Mouse (Mus musculus) right cerebral cortex, postnatal 36 days (tissue): ENCODE data around the gene B4galt3.

ENCODE experiments used
- DNase-seq, 2 experiments: peaks; one replicate each; pipeline ENCODE4 v3.0.0; 2022; ENCODE audit warnings: low spot score in 2 of 2, mixed read lengths in 1 of 2

Gene B4galt3

GRCm38 (mm10) chr1:171263666-171264461 lies 6.3 kb upstream of the B4galt3 start:
- no peak for DNase-seq

- DNase-seq = no peak
These were observed 4.0 kb upstream of the B4galt3 start for GRCm38 (mm10) chr1:171265971-171266744.

DNA sequence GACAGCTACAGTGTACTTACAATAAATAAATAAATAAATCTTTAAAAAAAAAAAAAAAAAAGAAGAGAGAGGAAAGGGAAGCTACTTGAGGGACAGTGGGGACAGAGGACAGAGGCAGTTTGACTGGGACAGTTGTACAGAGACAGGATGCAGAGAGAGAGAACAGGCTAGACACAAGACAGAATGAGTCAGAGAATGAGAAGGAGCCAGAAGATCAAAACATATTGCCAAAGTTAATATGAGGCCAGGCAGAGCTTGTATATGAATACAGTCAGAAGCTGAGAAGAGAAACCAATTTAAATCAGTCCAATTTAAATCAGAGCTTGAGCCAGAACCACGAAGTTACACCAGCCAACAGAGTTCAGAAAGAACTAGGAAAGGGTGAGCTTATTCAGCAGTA lies 1.8 kb upstream of the B4galt3 start:
- no peak for DNase-seq

GRCm38 (mm10) chr1:171270573-171270900 lies 409 bp downstream of the B4galt3 start:
- DNase-seq = no peak

GRCm38 (mm10) chr1:171271196-171271595 lies 1.1 kb downstream of the B4galt3 start:
- DNase-seq = no peak

GRCm38 (mm10) chr1:171271622-171272021 lies 1.5 kb downstream of the B4galt3 start:
- no peak for DNase-seq

DNA sequence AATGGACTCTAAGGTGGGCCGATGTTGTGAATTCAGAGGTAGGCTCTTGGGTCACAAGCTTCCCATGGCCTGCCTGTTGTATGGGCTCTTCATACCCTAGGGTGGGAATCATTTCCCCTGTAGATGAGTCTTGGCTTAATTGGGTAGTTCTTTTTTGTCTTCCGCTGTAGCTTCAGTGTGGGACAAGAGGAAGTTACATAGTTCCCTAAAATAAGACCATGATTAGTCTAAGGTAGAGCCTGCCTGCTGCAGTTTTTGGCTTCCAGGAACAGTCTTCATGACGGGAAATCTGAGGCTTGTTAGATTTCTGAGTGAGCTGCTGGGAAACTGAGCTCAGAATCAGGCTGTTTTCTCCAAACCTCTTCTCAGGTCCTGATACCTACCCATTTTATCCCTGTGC lies 2.0 kb downstream of the B4galt3 start:
- no peak for DNase-seq

GRCm38 (mm10) chr1:171274171-171274570 lies 4.0 kb downstream of the B4galt3 start:
- no peak for DNase-seq

DNA sequence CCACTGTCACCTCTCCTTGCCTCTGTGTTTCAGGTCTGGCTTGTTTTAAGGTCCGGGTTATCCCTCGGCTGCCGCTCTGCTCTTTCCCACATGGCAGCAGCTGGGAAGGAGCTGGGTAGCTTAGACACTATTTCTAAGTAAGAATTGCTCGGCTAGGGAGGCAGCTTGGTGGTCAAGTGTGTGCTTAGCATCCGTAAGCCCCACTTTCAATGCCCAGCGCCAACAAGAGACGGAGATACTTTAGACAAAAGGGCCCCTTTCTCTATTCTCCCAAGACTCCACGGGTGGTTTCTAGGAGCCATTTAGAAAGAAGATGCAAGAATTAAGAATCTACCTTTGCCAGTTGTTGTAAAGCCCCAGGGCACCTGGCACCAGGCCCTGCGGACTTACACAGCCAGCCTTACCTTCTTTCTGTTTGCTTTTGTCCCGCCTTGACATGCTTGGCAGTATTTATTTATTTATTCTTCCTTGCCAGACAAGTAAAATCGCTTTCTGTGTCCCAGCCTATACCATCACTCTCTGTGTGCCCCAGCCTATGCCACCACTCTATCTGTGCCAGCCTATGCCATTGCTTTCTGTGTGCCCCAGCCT lies 5.1 kb downstream of the B4galt3 start:
- DNase-seq = no peak

DNA sequence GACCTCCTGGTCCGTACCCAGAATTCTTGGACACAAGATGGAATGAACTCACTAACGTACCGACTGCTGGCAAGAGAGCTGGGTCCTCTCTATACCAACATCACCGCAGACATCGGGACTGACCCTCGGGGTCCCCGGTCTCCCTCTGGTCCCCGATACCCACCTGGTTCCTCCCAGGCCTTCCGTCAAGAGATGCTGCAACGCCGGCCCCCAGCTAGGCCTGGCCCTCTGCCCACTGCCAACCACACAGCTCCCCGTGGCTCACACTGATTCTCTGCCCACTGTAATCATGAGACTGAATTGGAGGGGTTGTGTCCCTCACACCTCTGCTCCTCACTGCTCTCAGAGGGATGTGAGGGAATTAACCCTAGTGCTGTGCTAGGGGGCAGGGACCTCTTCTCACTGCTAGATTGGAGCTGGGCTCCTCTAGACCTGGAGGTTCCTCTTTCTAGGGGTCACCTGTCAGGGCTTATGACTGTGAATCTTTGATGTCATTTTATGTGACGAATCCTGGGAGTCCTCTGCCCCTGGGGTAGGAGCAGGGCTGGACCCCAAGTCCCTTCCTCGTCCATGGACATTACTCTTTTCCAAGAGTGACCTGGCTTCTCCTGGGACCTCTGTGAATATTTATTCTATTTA lies 6.1 kb downstream of the B4galt3 start:
- no peak for DNase-seq

- DNase-seq = no peak
These were observed 7.6 kb downstream of the B4galt3 start for GRCm38 (mm10) chr1:171277736-171278135.

DNA sequence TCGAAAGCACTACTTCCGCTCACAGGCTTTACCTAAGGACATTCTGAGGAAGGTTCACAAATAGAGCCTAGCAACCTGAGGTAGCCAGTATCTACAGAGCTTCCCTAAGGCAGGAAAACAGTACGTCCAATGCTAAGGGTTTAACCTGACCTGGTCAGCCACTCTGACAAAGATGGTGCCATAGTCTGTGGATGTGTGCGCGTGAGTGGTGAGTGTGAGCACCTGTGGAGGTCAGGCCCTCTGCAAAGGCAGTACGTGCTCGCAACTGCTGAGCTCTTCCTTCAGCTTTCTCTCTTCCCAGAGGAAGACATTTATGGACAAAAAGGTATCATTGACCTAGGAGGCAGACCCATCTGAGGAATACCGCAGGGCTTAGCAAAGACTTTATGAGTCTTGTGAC lies 8.3 kb downstream of the B4galt3 start:
- no peak for DNase-seq

DNA sequence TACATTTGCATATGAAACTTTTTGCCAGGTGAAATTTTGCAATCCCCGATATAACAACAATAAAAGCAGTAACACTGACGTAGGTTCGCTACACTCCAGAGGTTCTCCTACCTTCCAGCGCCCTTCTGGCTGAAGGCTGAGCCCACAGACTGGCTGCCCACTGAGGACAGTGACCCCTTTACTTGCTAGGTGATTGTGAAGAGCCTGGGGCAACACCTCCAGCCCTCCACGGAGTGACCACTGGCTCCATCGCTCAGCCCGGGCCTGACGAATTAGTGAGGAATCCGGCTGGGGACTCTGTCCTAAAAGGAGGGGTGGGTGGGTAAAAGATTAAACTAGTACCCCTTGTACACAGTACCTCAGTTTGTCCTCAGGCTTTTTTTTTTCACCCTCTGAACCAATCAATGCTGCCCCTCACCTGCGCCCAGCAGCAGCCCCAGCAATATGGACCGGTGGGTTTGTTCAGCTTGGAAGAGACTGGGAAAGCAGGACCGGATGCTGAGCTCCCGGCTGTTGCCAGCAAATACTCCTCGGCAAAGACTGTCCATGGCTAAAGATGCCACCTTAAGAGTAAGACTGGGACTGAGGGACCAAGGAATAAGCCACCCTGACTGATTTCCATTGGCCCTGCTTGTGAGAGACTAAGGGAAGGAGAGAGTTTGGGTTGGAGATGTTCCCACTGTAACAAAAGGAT lies 9.0 kb downstream of the B4galt3 start:
- no peak for DNase-seq

DNA sequence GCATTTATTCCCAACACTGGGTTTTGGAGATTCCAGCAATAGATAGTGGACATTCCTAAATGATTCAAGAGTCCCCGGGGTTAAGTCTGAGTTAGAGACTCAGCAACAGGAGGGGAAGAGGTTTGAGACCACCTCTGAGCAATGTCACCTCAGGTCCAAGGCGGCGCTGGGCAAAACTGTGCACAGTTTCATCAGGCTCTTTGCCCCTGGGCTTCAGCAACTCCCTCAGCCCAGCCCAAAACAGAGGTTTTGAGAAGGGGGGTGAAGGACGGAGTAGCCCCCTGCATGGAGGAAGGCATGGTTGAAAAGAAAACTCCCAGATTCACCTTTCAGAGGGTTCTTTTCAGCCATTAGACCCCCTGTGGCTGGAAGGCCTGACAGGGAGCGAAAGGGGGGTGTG lies 9.6 kb downstream of the B4galt3 start:
- no peak for DNase-seq

GRCm38 (mm10) chr1:171280250-171280915 lies 10.3 kb downstream of the B4galt3 start:
- peak in 1 of 2 experiments; percentile 2 for DNase-seq

DNA sequence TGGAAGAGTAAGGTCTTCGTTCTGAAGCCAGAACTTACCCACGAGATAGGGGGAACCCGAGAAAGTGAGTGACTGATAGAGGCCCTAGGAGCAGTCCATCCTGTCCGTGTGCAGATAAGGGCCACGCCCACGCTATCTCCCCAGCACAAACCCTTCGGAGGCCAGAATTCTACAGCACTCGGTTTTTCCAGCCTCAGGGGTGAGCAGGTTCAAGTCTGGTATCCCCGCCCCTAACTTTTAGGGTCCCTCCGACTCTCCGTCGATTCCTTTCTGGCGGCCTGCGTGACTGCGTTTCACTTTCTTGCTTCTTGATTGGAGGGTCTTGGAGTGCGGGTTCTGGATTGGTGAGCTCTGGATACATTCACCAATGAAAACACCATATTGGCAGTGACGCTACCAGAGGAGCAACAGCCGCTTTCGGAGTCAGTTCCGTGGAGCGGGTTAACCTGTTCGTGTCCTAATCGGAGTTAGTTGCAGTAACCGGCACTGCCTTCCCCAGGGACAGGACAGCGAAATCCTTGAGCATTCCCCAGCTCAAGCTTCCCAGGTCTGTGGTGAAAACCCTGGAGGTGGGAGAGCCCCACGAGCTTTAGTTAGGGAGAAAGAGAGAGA lies 10.9 kb downstream of the B4galt3 start, which contains the start of gene Ppox:
Gene Ppox, minus strand, starts transcription at position 271 of the 612 bp plus-strand sequence.
- peak; percentile 91 to 96 for DNase-seq

- DNase-seq = peak; percentile 48 to 63
These were observed 11.4 kb downstream of the B4galt3 start for GRCm38 (mm10) chr1:171281528-171281923.

- DNase-seq = peak in 1 of 2 experiments; percentile 0
These were observed 12.1 kb downstream of the B4galt3 start for GRCm38 (mm10) chr1:171282086-171282805.

DNA sequence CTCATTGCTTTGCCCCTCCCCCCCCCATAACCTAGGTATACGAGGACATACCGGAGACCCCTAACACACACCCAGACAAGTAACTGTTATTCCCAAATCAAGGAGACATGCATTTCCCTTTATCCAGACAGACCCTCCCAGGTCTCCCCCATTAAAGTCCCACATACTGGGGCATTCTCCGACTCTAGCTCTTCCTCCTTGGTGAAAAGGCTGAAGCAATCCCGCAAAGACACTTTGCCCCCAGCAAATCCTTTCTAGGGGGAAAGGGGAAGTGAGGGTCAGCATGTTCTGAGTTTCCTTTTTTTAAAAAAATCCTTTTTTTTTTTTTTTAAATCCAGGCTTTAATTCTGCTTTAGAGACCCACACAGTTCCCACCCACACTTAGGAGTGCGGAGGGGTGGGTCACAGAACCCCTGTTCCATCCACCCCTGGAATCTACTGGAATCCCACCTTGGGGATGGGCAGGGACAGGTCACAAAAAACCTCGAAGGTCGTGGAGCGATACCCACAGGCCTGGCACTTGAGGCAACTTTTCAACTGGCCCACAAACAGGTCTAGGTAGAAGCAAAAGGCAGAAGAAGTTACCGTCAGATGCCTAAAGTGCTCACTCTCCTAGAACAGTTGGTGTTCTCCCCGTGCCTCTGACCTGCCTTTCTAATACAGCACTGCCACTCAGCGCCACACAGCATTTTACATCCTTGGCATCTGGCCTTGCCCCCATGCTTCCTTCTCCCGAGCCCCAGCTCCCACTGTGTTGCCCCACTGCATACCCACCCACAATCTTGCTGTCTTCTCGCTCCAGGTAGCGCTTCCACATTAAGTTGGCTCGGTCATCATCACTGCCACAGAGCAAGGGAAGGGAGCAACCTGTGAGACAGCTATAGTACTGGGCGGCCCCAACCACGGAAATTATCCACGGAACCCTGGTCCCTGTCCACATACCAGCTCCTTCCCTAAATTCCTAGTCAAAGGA lies 13.3 kb downstream of the B4galt3 start:
- peak in 1 of 2 experiments; percentile 1 for DNase-seq
